Mouse (Mus musculus): Measurements from ENCODE around the gene Hist2h2aa1.

DNA sequence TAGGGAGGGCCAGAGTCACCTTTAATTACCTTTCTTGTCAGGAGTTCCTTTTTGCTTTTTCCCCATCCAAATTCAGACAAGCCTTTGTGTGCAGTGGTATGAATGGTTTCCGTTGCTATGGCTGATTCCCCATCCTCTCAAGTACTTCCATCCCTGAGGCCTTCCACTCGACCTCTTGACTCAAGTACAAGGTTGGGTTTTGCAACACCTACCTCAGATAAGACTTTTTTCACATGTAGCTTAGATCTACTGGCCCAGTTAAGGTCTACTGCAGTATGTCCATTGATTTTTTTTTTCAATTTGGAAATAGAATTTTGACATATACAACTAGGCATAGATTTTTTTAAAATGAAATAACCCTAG, 13.6 kb upstream of the Hist2h2aa1 start:
- TF ChIP-seq POLR2A (IDR thresholded peaks at IDR 0.05; ENCODE audit: borderline replicate concordance, extremely low read depth, insufficient read depth, insufficient read length, poor library complexity, severe bottlenecking) (no peak), CTCF (IDR thresholded peaks at IDR 0.05; ENCODE audit: borderline replicate concordance, extremely low read depth, insufficient read depth, insufficient read length) (no peak)
